In genomic region chr19:37208176-37208755, GRCm38 (mm10) we compare ENCODE assay signal across 8 mouse cellular contexts. TPM values are rescaled to one million over a fixed set of nuclear protein-coding genes. Genes with fewer than 3 reads are reported as not detected.
DNase-seq lines count a peak whose midpoint lies in the region; ATAC-seq lines count a peak whose summit lies in the region.

Gene Cpeb3 (minus strand): TSS chr19:37208601.

- no peaks in the 10 kb centered on the region for H3K27me3 ChIP-seq in intestine, embryonic 16.5 days (replicated peaks; ENCODE audit: control insufficient read depth, insufficient read depth, low read length)
- no peaks in the 10 kb centered on the region for H3K27me3 ChIP-seq in limb, embryonic 12.5 days
- no peaks in the 10 kb centered on the region for H3K27me3 ChIP-seq in midbrain, embryonic 15.5 days (replicated peaks)
- no peaks in the 10 kb centered on the region for H3K27me3 ChIP-seq in stomach, embryonic 15.5 days (replicated peaks)

- peak within 1 kb of the TSS; percentile 84 for H3K27ac ChIP-seq in intestine, embryonic 16.5 days (ENCODE audit: low read length)
- H3K27ac ChIP-seq in limb, embryonic 12.5 days, result peak within 1 kb of the TSS; percentile 94
- H3K27ac ChIP-seq in midbrain, embryonic 15.5 days, result peak within 1 kb of the TSS; percentile 85
- H3K27ac ChIP-seq in stomach, embryonic 15.5 days, result peak within 1 kb of the TSS; percentile 90

- H3K4me2 ChIP-seq in intestine, embryonic 16.5 days (ENCODE audit: low read depth, low read length), result peak within 1 kb of the TSS; percentile 79
- H3K4me2 ChIP-seq in limb, embryonic 12.5 days, result peak within 1 kb of the TSS; percentile 85
- H3K4me2 ChIP-seq in midbrain, embryonic 15.5 days, result peak within 1 kb of the TSS; percentile 84
- H3K4me2 ChIP-seq in stomach, embryonic 15.5 days, result peak within 1 kb of the TSS; percentile 96

- H3K4me3 ChIP-seq in intestine, embryonic 16.5 days (ENCODE audit: low read length), result peak within 1 kb of the TSS; percentile 99
- peak within 1 kb of the TSS; percentile 100 for H3K4me3 ChIP-seq in limb, embryonic 12.5 days (replicated peaks)
- H3K4me3 ChIP-seq in midbrain, embryonic 15.5 days, result peak within 1 kb of the TSS; percentile 91
- peak within 1 kb of the TSS; percentile 92 for H3K4me3 ChIP-seq in stomach, embryonic 15.5 days (replicated peaks)

- peaks cover 3% of the 10 kb centered on the region; the same call in 1 of the 2 replicates for H3K36me3 ChIP-seq in intestine, embryonic 16.5 days (ENCODE audit: control insufficient read depth, insufficient read depth, low read length)
- peaks cover 34% of the 10 kb centered on the region for H3K36me3 ChIP-seq in limb, embryonic 12.5 days
- H3K36me3 ChIP-seq in midbrain, embryonic 15.5 days (replicated peaks), result peaks cover 8% of the 10 kb centered on the region
- peaks cover 9% of the 10 kb centered on the region; the same call in 1 of the 2 replicates for H3K36me3 ChIP-seq in stomach, embryonic 15.5 days

- peak within 1 kb of the TSS; percentile 98 for H3K9ac ChIP-seq in intestine, embryonic 16.5 days (ENCODE audit: low read depth, low read length)
- H3K9ac ChIP-seq in limb, embryonic 12.5 days (replicated peaks), result peak within 1 kb of the TSS; percentile 99
- peak within 1 kb of the TSS; percentile 96 for H3K9ac ChIP-seq in midbrain, embryonic 15.5 days
- peak within 1 kb of the TSS; percentile 94 for H3K9ac ChIP-seq in stomach, embryonic 15.5 days

- ATAC-seq in intestine, embryonic 16.5 days, result no peak
- no peak for ATAC-seq in limb, embryonic 12.5 days (ENCODE audit: insufficient number of reproducible peaks, insufficient read depth, low FRiP score, low TSS enrichment, low read depth)
- no peak for ATAC-seq in midbrain, embryonic 15.5 days (replicated peaks)
- no peak for ATAC-seq in stomach, embryonic 15.5 days (ENCODE audit: insufficient read depth, low FRiP score, low read depth)

- H3K9me3 ChIP-seq in intestine, embryonic 16.5 days (ENCODE audit: control insufficient read depth, low read length), result no peaks in the 10 kb centered on the region
- H3K9me3 ChIP-seq in limb, embryonic 12.5 days, result no peaks in the 10 kb centered on the region
- no peaks in the 10 kb centered on the region for H3K9me3 ChIP-seq in midbrain, embryonic 15.5 days
- H3K9me3 ChIP-seq in stomach, embryonic 15.5 days, result no peaks in the 10 kb centered on the region

- WGBS in intestine, embryonic 16.5 days, result under 1% methylated on average over 15 of the region's 15 CpGs
- under 1% methylated on average over 15 of the region's 15 CpGs for WGBS in limb, embryonic 12.5 days
- WGBS in midbrain, embryonic 15.5 days, result 0% methylated on average over 15 of the region's 15 CpGs
- under 1% methylated on average over 15 of the region's 15 CpGs for WGBS in stomach, embryonic 15.5 days

- DNase-seq in urinary bladder, postnatal 14 days (ENCODE audit: low spot score), result peak; percentile 13
- DNase-seq in urinary bladder, adult 2 months (ENCODE audit: low spot score), result no peak
- peak; percentile 36 for DNase-seq in embryo, embryonic 11.5 days (ENCODE audit: low read depth, low spot score)
- DNase-seq in heart, adult 11 months, result peak; percentile 93

- peaks cover 15% of the 10 kb centered on the region for H3K4me1 ChIP-seq in intestine, embryonic 16.5 days (ENCODE audit: control insufficient read depth, insufficient read depth, low read length)
- H3K4me1 ChIP-seq in limb, embryonic 12.5 days (replicated peaks), result peaks cover 13% of the 10 kb centered on the region
- peaks cover 19% of the 10 kb centered on the region for H3K4me1 ChIP-seq in midbrain, embryonic 15.5 days
- H3K4me1 ChIP-seq in stomach, embryonic 15.5 days, result peaks cover 15% of the 10 kb centered on the region; the same call in 1 of the 2 replicates

RNA-seq across cellular contexts. Expression of gene Cpeb3, which starts in this region (rescaled TPM):
- polyA plus RNA-seq in urinary bladder, adult 2 months (2012; rRNA removed), result 5.5 and 7.0 TPM in 2 replicates
- 0.44 and 0.97 TPM in 2 replicates for polyA plus RNA-seq in intestine, embryonic 16.5 days (2015; fragmentation: Nextera tagmentation; extraction: Ambion mirVana)
- 1.2 and 1.9 TPM in 2 replicates for polyA plus RNA-seq in limb, embryonic 12.5 days (2016; fragmentation: Nextera tagmentation; extraction: Ambion mirVana)
- polyA plus RNA-seq in midbrain, embryonic 15.5 days (2015; fragmentation: Nextera tagmentation; extraction: Ambion mirVana), result 14.1 and 15.1 TPM in 2 replicates
- polyA plus RNA-seq in stomach, embryonic 15.5 days (2015; fragmentation: Nextera tagmentation; extraction: Ambion mirVana), result 1.3 and 1.7 TPM in 2 replicates
